Mouse (Mus musculus): Measurements from ENCODE around the gene Mrpl11. TPM values are rescaled to one million over a fixed set of nuclear protein-coding genes. Genes with fewer than 3 reads are reported as not detected.
"Not testable (repeated sequence)": the region's sequence is repeated elsewhere in the genome, so short reads cannot be mapped to it uniquely, and the experiment has no call there.

Mrpl11 gene
- polyA plus RNA-seq, 1 experiment from 2014 or later: 84.2 TPM

DNA sequence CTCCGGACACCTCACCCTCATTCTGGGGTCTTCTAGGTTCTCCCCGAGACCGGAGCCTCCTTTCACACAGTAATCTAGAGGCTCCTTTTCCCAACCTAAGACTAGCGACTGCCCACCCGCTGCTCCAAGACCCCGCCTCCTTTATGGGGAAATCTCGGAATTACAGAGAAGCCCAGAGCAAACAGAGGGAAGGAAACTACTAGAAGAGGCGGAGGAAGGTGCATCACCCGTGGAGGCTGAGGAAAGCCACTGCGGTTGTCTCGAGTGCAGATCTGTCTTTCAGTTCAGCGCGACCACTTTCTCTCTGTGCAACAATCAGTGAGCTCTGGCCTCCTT lies 18.7 kb upstream of the Mrpl11 start:
- peak overlapping the region; percentile 78 for H3K4me2 ChIP-seq (replicated peaks)
- H3K27ac ChIP-seq (replicated peaks): peak overlapping the region; percentile 44; the same call in 1 of the 2 replicates
- 6% methylated on average over 13 of the region's 13 CpGs for WGBS
- peak overlapping the region; percentile 23 for H3K9ac ChIP-seq
- no peaks in the 10 kb centered on the region for H3K27me3 ChIP-seq
- H3K36me3 ChIP-seq: no peaks in the 10 kb centered on the region
- H3K4me1 ChIP-seq: peaks cover 17% of the 10 kb centered on the region
- peak; percentile 22; the same call in 1 of the 2 replicates for ATAC-seq (ENCODE audit: insufficient number of reproducible peaks, low FRiP score, low TSS enrichment, low read depth)
- no peaks in the 10 kb centered on the region for H3K9me3 ChIP-seq (replicated peaks)
- H3K4me3 ChIP-seq (replicated peaks): peak overlapping the region; percentile 72

DNA sequence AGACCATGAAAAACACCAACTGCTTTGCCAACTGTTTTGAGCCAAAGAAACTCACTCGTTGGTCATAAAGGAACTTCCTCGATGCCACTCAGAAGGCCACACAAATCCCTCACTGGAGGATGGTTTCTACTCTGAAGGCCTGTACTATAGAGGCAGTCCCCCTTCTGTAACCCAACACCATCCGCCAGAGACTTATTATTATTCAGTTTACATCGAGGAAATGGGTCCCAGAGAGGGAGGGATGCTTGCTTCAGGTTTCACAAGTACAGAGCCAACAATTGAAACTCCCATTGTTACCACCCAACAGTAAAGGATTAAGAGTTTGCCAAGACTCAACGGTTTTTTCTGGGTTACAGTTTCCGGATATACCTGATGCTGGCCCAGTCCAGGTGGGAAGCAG lies 16.4 kb upstream of the Mrpl11 start:
- no peak overlapping the region for H3K4me2 ChIP-seq (replicated peaks)
- H3K9me3 ChIP-seq (replicated peaks): no peaks in the 10 kb centered on the region
- WGBS: 27% methylated on average over 6 of the region's 6 CpGs
- ATAC-seq (ENCODE audit: insufficient number of reproducible peaks, low FRiP score, low TSS enrichment, low read depth): no peak
- H3K9ac ChIP-seq: no peak overlapping the region
- H3K27me3 ChIP-seq: no peaks in the 10 kb centered on the region
- no peak overlapping the region; the same call in 1 of the 2 replicates for H3K27ac ChIP-seq (replicated peaks)
- no peaks in the 10 kb centered on the region for H3K36me3 ChIP-seq
- no peak overlapping the region for H3K4me3 ChIP-seq (replicated peaks)
- peaks cover 15% of the 10 kb centered on the region for H3K4me1 ChIP-seq

DNA sequence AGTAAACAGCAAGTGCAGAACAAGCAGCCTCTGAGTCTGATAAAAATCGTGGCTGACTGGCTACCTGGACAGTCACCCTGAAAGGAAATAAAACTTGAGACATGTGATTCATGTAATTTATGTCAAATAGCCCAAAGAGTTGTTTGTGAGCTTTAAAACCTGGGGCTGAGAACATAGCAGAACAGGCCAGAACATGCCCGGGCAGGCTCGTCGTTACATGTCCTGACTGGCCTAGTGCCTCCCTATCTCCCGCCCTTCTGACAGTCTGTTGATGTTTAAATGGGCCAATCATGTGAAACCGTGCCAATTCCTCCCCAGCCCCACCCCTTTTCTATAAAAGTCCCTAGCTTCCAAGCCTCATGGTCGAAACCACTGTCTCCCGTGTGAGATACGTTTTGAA lies 13.3 kb upstream of the Mrpl11 start:
- H3K4me1 ChIP-seq; ATAC-seq (ENCODE audit: insufficient number of reproducible peaks, low FRiP score, low TSS enrichment, low read depth): not testable (repeated sequence)
- WGBS: 77% methylated on average over 9 of the region's 9 CpGs

DNA sequence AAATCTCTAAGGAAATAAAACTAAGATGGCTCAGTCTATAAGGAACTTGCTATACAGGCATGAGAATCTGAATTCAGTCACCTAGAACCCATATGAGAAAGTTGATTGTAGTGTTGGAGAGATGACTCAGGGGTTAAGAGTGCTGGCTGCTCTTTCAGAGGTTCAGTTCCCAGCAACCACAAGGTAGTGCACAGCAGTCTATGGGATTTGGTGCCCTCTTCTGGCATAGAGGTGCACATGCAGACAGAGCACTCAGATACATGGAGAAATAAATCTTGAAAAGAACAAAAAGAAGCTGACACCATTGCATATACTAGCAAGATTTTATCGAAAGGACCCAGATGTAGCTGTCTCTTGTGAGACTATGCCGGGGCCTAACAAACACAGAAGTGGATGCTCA lies 6.3 kb downstream of the Mrpl11 start:
- no peak overlapping the region for H3K4me3 ChIP-seq (replicated peaks)
- H3K4me1 ChIP-seq: no peaks in the 10 kb centered on the region; the same call in 1 of the 2 replicates
- no peaks in the 10 kb centered on the region for H3K27me3 ChIP-seq
- H3K27ac ChIP-seq (replicated peaks): no peak overlapping the region
- H3K9me3 ChIP-seq (replicated peaks): no peaks in the 10 kb centered on the region
- ATAC-seq (ENCODE audit: insufficient number of reproducible peaks, low FRiP score, low TSS enrichment, low read depth): no peak
- H3K4me2 ChIP-seq (replicated peaks): no peak overlapping the region
- 85% methylated on average over 2 of the region's 2 CpGs for whole genome bisulfite sequencing
- no peak overlapping the region for H3K9ac ChIP-seq
- peaks cover 28% of the 10 kb centered on the region for H3K36me3 ChIP-seq

More for the DNA sequence above, 13.3 kb upstream of the Mrpl11 start:
- H3K36me3 ChIP-seq; H3K9me3 ChIP-seq (replicated peaks); H3K27me3 ChIP-seq; H3K9ac ChIP-seq; H3K4me3 ChIP-seq (replicated peaks); H3K4me2 ChIP-seq (replicated peaks); H3K27ac ChIP-seq (replicated peaks): not testable (repeated sequence)

DNA sequence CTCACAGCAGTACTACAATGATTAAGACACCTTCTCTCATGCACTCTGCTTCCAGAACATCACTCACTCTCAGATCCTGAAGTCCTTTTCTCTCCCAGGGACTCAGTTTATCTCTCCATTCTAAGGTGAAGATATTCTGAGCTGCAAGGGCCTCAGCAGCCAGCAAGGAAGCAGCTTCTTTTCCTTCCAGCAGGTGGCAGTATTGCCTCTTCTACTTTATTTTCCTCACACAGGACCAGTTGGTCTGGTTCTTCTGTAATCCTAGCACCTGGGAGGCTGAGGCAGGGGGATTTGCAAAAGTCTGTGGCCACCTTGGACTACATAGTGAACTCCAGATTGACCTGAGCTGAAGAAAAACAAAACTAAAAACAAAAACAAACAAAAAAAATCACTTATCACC lies 19.8 kb downstream of the Mrpl11 start:
- no peaks in the 10 kb centered on the region for H3K4me1 ChIP-seq
- H3K9ac ChIP-seq: no peak overlapping the region
- no peaks in the 10 kb centered on the region for H3K9me3 ChIP-seq (replicated peaks)
- no peak overlapping the region for H3K4me2 ChIP-seq (replicated peaks)
- no peak overlapping the region for H3K27ac ChIP-seq (replicated peaks)
- H3K36me3 ChIP-seq: no peaks in the 10 kb centered on the region
- H3K4me3 ChIP-seq (replicated peaks): no peak overlapping the region
- H3K27me3 ChIP-seq: peaks cover 43% of the 10 kb centered on the region
- no peak for ATAC-seq (ENCODE audit: insufficient number of reproducible peaks, low FRiP score, low TSS enrichment, low read depth)

DNA sequence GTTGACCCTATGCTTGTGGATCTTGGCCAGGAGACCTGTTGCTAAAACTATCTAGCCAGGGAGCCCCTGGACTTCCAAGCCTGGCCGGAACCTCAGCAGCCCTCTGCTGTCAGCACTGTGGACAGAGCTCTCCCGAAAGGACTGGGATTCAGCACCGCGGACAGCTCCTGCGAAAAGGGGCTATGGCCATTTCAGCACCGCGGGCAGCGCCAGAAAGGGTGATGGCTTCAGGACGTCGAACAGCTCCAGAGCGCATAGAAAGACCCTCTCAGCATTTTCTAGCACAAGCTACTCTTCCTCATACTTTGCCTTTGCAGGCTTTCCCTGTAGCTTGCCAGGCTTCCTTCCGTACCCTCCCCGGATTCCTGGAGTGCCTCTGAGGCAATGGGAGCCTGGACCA lies 27.1 kb downstream of the Mrpl11 start:
- ATAC-seq (ENCODE audit: insufficient number of reproducible peaks, low FRiP score, low TSS enrichment, low read depth): no peak

DNA sequence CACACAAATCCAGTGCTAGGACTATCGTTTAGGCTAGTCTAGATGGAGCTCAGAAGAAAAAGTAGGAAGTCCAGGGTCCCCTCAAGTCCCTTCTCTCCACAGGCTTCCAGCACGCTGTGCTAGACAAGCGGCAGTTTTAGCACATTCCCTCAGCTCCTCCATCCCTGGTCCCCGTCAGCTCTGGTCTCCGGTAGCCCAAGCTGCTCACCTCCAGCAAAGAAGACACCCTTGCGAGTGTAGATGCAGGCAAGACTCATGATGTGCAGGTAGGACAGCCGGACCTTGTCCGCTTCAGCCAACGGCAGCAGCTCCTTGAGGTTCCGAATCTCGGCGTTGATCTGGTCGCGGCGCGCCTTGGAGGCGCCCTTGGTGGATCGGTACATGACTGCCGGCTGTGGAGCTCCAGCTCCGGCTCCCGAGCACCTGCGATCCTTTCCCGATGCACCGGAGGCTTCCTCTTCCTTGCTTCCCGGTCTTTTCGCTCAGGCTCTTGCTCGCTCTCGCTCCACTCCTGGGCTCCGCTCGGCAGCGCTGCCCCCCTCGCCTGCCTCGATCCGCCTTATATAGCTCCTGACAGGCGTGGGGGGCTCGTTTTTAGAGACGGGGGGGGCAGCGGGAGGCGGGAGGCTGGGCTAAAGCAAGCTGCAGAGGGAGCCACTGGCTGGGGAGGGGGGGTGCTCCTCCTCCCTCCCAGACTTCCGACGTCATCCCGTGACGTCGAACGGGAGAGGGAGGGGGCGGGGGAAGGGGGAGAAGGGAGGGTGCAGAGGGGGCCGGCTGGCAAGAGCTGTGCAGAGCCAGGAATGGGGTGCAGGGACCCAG lies 27.7 kb downstream of the Mrpl11 start:
- Histone ChIP-seq H3K36me3 (no peaks in the 10 kb centered on the region), H3K27ac (replicated peaks) (no peak overlapping the region), H3K9ac (no peak overlapping the region), H3K4me3 (replicated peaks) (no peak overlapping the region), H3K27me3 (peaks cover 67% of the 10 kb centered on the region), H3K4me2 (replicated peaks) (no peak overlapping the region), H3K9me3 (replicated peaks) (no peaks in the 10 kb centered on the region), H3K4me1 (peaks cover 5% of the 10 kb centered on the region)
- WGBS: 18% methylated on average over 45 of the region's 47 CpGs
- ATAC-seq (ENCODE audit: insufficient number of reproducible peaks, low FRiP score, low TSS enrichment, low read depth): no peak

More for the DNA sequence above, 27.1 kb downstream of the Mrpl11 start:
- H3K4me3 ChIP-seq (replicated peaks): no peak overlapping the region
- no peak overlapping the region for H3K9ac ChIP-seq
- H3K4me1 ChIP-seq: peaks cover 5% of the 10 kb centered on the region
- H3K36me3 ChIP-seq: no peaks in the 10 kb centered on the region
- WGBS: 3% methylated on average over 13 of the region's 13 CpGs
- H3K27me3 ChIP-seq: peaks cover 68% of the 10 kb centered on the region
- no peak overlapping the region for H3K27ac ChIP-seq (replicated peaks)
- H3K4me2 ChIP-seq (replicated peaks): no peak overlapping the region
- H3K9me3 ChIP-seq (replicated peaks): no peaks in the 10 kb centered on the region

DNA sequence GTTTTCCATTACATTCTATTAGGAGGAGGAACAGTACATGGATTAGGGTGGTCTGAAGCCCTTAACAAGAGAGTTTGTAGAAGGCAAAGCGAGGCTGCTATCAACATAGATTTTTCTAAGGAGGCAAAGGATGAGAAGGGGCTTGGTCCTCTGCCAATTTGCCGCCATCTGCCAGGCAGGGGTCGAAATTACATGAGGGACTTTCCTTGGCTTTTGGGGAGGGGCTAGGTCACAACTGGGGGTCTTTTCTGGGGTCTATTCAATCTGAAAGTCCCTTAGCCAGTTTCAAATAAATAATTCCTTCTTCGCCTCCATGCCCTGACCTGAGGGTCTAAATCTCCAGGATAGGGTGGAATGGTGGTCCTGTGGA lies 28.3 kb downstream of the Mrpl11 start, which contains the start of gene Npas4:
Gene Npas4 (minus strand): TSS at position 61 of the 370 bp plus-strand sequence.
- Histone ChIP-seq H3K9ac (no peak within 1 kb of the TSS), H3K9me3 (replicated peaks) (no peaks in the 10 kb centered on the region), H3K27me3 (peaks cover 65% of the 10 kb centered on the region), H3K27ac (replicated peaks) (no peak within 1 kb of the TSS), H3K4me3 (replicated peaks) (no peak within 1 kb of the TSS), H3K4me1 (peaks cover 5% of the 10 kb centered on the region), H3K4me2 (replicated peaks) (0 out of 2 replicates have a peak within 1 kb of the TSS, but pooled peaks have one; percentile 10), H3K36me3 (no peaks in the 10 kb centered on the region)
- ATAC-seq (ENCODE audit: insufficient number of reproducible peaks, low FRiP score, low TSS enrichment, low read depth): no peak
- 17% methylated on average over 4 of the region's 4 CpGs for WGBS

DNA sequence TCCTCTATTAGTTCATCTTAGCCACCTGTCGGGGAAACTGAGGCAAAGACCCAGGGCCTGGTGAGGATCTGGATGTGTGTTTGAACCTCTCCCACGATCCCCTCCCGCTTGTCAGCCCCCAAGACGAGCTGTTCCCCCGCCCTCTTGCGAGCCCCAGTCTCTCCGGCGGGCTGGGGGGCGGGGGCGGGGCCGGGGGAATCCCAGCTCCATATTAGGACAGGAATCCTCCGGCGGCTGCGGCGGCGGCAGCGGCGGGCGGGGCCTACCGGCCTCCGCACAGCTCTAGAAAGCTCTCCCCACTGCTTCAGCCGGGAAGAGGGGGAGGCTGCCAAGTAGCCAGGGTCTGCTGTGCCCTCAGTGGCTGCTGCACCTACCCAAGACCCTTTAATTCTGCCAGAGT lies 28.8 kb downstream of the Mrpl11 start:
- no peaks in the 10 kb centered on the region for H3K9me3 ChIP-seq (replicated peaks)
- H3K4me2 ChIP-seq (replicated peaks): 0 out of 2 replicates have a peak overlapping the region, but pooled peaks have one; percentile 10
- H3K4me3 ChIP-seq (replicated peaks): no peak overlapping the region
- peaks cover 60% of the 10 kb centered on the region for H3K27me3 ChIP-seq
- peaks cover 5% of the 10 kb centered on the region for H3K4me1 ChIP-seq
- no peak overlapping the region for H3K9ac ChIP-seq
- WGBS: 1% methylated on average over 20 of the region's 22 CpGs
- H3K36me3 ChIP-seq: no peaks in the 10 kb centered on the region
- no peak for ATAC-seq (ENCODE audit: insufficient number of reproducible peaks, low FRiP score, low TSS enrichment, low read depth)
- no peak overlapping the region for H3K27ac ChIP-seq (replicated peaks)

DNA sequence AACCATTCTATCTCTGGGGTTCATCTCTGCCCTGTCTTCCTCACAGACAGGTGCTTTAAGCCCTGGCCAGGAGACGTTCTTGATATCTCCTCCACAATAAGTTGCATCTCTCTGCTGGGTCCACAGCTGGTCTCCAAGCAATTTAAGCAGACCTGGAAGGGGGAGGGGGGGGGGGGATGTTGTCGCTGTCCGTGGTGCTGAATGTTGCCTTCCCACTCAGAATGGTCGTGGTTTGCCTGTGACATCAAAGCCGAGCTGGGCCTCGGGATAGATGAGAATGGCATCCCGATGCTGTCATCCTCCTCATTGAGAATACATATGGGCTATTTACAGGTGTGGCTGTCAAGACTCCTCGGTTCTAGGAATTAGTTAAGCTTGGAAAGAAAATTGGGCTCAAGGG lies 30.4 kb downstream of the Mrpl11 start:
- Histone ChIP-seq H3K27me3 (peaks cover 53% of the 10 kb centered on the region), H3K4me2 (replicated peaks) (no peak overlapping the region), H3K4me1 (peaks cover 5% of the 10 kb centered on the region), H3K4me3 (replicated peaks) (no peak overlapping the region), H3K9ac (no peak overlapping the region), H3K9me3 (replicated peaks) (no peaks in the 10 kb centered on the region), H3K27ac (replicated peaks) (no peak overlapping the region), H3K36me3 (no peaks in the 10 kb centered on the region)
- no peak for ATAC-seq (ENCODE audit: insufficient number of reproducible peaks, low FRiP score, low TSS enrichment, low read depth)
- 11% methylated on average over 8 of the region's 8 CpGs for WGBS

DNA sequence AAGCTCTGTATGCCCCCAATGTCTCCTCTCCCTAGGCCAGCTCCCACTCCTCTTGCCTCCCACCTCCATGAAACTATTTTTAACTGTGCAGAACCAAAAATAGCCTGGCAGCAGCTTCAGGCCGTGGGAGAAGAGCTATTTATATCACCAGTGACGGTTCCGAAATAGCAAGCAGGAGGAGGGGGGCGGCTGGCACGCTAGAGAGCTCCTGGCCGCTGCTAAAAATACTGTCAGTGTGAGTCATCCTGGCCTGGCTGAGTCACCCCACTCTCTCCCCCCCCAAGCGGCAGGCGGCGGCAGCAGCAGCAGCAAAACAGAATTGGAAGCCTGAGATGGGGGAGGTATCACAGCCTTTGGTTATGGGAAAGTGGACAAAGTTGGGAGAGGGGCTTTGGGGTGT lies 31.0 kb downstream of the Mrpl11 start:
- no peak for ATAC-seq (ENCODE audit: insufficient number of reproducible peaks, low FRiP score, low TSS enrichment, low read depth)
- Histone ChIP-seq H3K4me3 (replicated peaks) (no peak overlapping the region), H3K27me3 (peaks cover 57% of the 10 kb centered on the region)

DNA sequence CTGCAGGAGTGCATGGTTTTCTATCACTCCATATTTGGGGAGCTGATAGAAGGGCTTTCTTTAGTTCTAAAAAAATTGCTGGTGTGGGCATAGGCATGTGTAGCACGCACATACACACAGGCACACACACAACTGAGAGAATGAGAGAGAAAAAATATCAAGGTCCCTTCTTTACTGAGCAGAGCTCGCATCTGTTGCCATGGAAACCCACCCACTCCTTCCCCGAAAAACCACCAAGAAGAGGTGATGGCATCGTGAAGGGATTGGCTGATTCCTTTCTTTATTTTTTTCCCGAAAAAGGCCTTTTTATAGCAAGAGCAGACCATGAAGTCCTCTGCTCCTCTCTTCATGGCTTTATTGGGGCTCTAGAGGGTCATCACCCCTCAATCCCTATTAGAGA lies 32.1 kb downstream of the Mrpl11 start:
- peaks cover 61% of the 10 kb centered on the region for H3K27me3 ChIP-seq

More for the DNA sequence above, 31.0 kb downstream of the Mrpl11 start:
- Histone ChIP-seq H3K9me3 (replicated peaks) (no peaks in the 10 kb centered on the region), H3K4me1 (peaks cover 5% of the 10 kb centered on the region), H3K27ac (replicated peaks) (no peak overlapping the region), H3K4me2 (replicated peaks) (no peak overlapping the region), H3K9ac (no peak overlapping the region), H3K36me3 (no peaks in the 10 kb centered on the region)
- WGBS: 0% methylated on average over 9 of the region's 9 CpGs

More for the DNA sequence above, 32.1 kb downstream of the Mrpl11 start:
- H3K9ac ChIP-seq: no peak overlapping the region
- H3K27ac ChIP-seq (replicated peaks): no peak overlapping the region
- no peak overlapping the region for H3K4me2 ChIP-seq (replicated peaks)
- peaks cover 5% of the 10 kb centered on the region for H3K4me1 ChIP-seq
- no peaks in the 10 kb centered on the region for H3K36me3 ChIP-seq
- 56% methylated on average over 5 of the region's 5 CpGs for WGBS
- no peaks in the 10 kb centered on the region for H3K9me3 ChIP-seq (replicated peaks)
- H3K4me3 ChIP-seq (replicated peaks): no peak overlapping the region
- ATAC-seq (ENCODE audit: insufficient number of reproducible peaks, low FRiP score, low TSS enrichment, low read depth): no peak

All from embryonic facial prominence, embryonic 15.5 days (tissue).